Mouse (Mus musculus) embryonic facial prominence, embryonic 15.5 days (tissue): ENCODE measurements at regions not wholly inside any gene's neighbourhood (a gene's known extent, or its start where the extent isn't known, plus 50 kb on each side); places are given as distances from the start of the nearest gene placed in this dataset.

Experiments used
- ATAC-seq: fragments of 200-750 bp; cut with Nextera tagmentation; 2 replicates; pipeline ENCODE4 v1.8.0; 2017; ENCODE audit warnings: low read depth, moderate TSS enrichment; ENCODE audit not compliant: insufficient number of reproducible peaks, low FRiP score, low TSS enrichment
- H3K27ac ChIP-seq: fragments of 300-500 bp; sonication (generic); replicated peaks from 2 replicates; pipeline ENCODE4 v1.5.1; 2015; ENCODE audit warnings: mild to moderate bottlenecking, inconsistent platforms
- H3K27me3 ChIP-seq: fragments of 300-500 bp; sonication (generic); 2 replicates; pipeline ENCODE4 v1.6.1; 2015; ENCODE audit warnings: inconsistent platforms
- H3K36me3 ChIP-seq: fragments of 300-500 bp; sonication (generic); 2 replicates; pipeline ENCODE4 v1.6.1; 2015; ENCODE audit warnings: mild to moderate bottlenecking, inconsistent platforms
- H3K4me1 ChIP-seq: fragments of 300-500 bp; sonication (generic); 2 replicates; pipeline ENCODE4 v1.6.1; 2015; ENCODE audit warnings: inconsistent platforms
- H3K4me2 ChIP-seq: fragments of 300-500 bp; sonication (generic); replicated peaks from 2 replicates; pipeline ENCODE4 v1.6.1; 2015; ENCODE audit warnings: mild to moderate bottlenecking, inconsistent platforms
- H3K4me3 ChIP-seq: fragments of 300-500 bp; sonication (generic); replicated peaks from 2 replicates; pipeline ENCODE4 v1.5.1; 2015; ENCODE audit warnings: mild to moderate bottlenecking, inconsistent platforms
- H3K9ac ChIP-seq: fragments of 300-500 bp; sonication (generic); 2 replicates; pipeline ENCODE4 v1.6.1; 2015; ENCODE audit warnings: inconsistent platforms
- H3K9me3 ChIP-seq: fragments of 300-500 bp; sonication (generic); replicated peaks from 2 replicates; pipeline ENCODE4 v1.6.1; 2016; ENCODE audit warnings: inconsistent platforms
- WGBS: fragments of 180-500 bp; shearing (Covaris S2); methylation state at CpG from one replicate; pipeline ENCODE4 v1.1.7; 2015; 5-methylcytosine and 5-hydroxymethylcytosine counted together

- H3K4me3 ChIP-seq, result no peak overlapping the region
- no peaks in the 10 kb centered on the region for H3K9me3 ChIP-seq
- no peaks in the 10 kb centered on the region for H3K4me1 ChIP-seq
- WGBS, result 80% methylated on average over 1 of the region's 1 CpGs
- no peak overlapping the region for H3K27ac ChIP-seq
- H3K9ac ChIP-seq, result no peak overlapping the region
- H3K27me3 ChIP-seq, result no peaks in the 10 kb centered on the region
- ATAC-seq, result no peak
- no peak overlapping the region for H3K4me2 ChIP-seq
- H3K36me3 ChIP-seq, result no peaks in the 10 kb centered on the region
Measured at GRCm38 (mm10) chr17:55298852-55299251, 146.3 kb upstream of the St6gal2 start.

- Histone ChIP-seq H3K9me3 (no peaks in the 10 kb centered on the region), H3K27ac (no peak overlapping the region), H3K36me3 (no peaks in the 10 kb centered on the region), H3K4me2 (no peak overlapping the region), H3K27me3 (no peaks in the 10 kb centered on the region), H3K9ac (no peak overlapping the region), H3K4me3 (no peak overlapping the region), H3K4me1 (no peaks in the 10 kb centered on the region)
- ATAC-seq, result no peak
- WGBS, result 92% methylated on average over 1 of the region's 1 CpGs
Measured at GRCm38 (mm10) chr17:55320959-55321358, 124.2 kb upstream of the St6gal2 start.

- Histone ChIP-seq H3K9me3 (no peaks in the 10 kb centered on the region), H3K27me3 (no peaks in the 10 kb centered on the region), H3K27ac (no peak overlapping the region), H3K4me1 (no peaks in the 10 kb centered on the region), H3K4me3 (no peak overlapping the region), H3K36me3 (no peaks in the 10 kb centered on the region), H3K4me2 (no peak overlapping the region), H3K9ac (no peak overlapping the region)
- no peak for ATAC-seq
- WGBS, result 79% methylated on average over 6 of the region's 6 CpGs
Measured at GRCm38 (mm10) chr17:55359305-55359704, 85.9 kb upstream of the St6gal2 start.

- H3K9ac ChIP-seq, result no peak overlapping the region
- WGBS, result 23% methylated on average over 1 of the region's 1 CpGs
- no peaks in the 10 kb centered on the region for H3K9me3 ChIP-seq
- H3K27me3 ChIP-seq, result no peaks in the 10 kb centered on the region
- H3K27ac ChIP-seq, result no peak overlapping the region
- no peak overlapping the region for H3K4me3 ChIP-seq
- ATAC-seq, result peak; percentile 60; the same call in 1 of the 2 replicates
- no peaks in the 10 kb centered on the region for H3K4me1 ChIP-seq
- H3K36me3 ChIP-seq, result no peaks in the 10 kb centered on the region
- H3K4me2 ChIP-seq, result no peak overlapping the region
Measured at GRCm38 (mm10) chr17:55367064-55367463, 78.1 kb upstream of the St6gal2 start.

- Histone ChIP-seq H3K9me3 (no peaks in the 10 kb centered on the region), H3K4me1 (no peaks in the 10 kb centered on the region), H3K9ac (no peak overlapping the region), H3K4me3 (no peak overlapping the region), H3K4me2 (no peak overlapping the region), H3K27ac (no peak overlapping the region), H3K36me3 (no peaks in the 10 kb centered on the region), H3K27me3 (no peaks in the 10 kb centered on the region)
- ATAC-seq, result 0 out of 2 replicates have a peak, but pooled peaks have one; percentile 19
- WGBS, result 44% methylated on average over 7 of the region's 7 CpGs
Measured at GRCm38 (mm10) chr17:55367464-55368207, 77.5 kb upstream of the St6gal2 start.
